Mouse (Mus musculus) heart, adult 2 months (tissue): ENCODE results near the gene Klhl9. TPM values are rescaled to one million over a fixed set of nuclear protein-coding genes. Genes with fewer than 3 reads are reported as not detected.

ENCODE experiments used
- DNase-seq, 2 experiments: peaks; one replicate each; pipeline ENCODE4 v3.0.0; 2021
- H3K27ac ChIP-seq: fragments of 200-600 bp; 2 replicates; pipeline ENCODE4 v1.8.1; 2022
- H3K27me3 ChIP-seq: fragments of 200-500 bp; 2 replicates; pipeline ENCODE4 v1.6.1; 2012; ENCODE audit warnings: mild to moderate bottlenecking, low read length, inconsistent platforms, mixed read lengths; ENCODE audit not compliant: control insufficient read depth, insufficient read depth
- H3K36me3 ChIP-seq: fragments of 200-500 bp; 2 replicates; pipeline ENCODE4 v1.6.1; 2012; ENCODE audit warnings: low read length, inconsistent platforms; ENCODE audit not compliant: control insufficient read depth, insufficient read depth
- H3K4me1 ChIP-seq: fragments of 200-500 bp; 2 replicates; pipeline ENCODE4 v1.6.1; 2011; ENCODE audit warnings: low read length; ENCODE audit not compliant: control insufficient read depth, insufficient read depth
- H3K4me3 ChIP-seq: fragments of 200-600 bp; 2 replicates; pipeline ENCODE4 v1.8.1; 2022
- H3K79me2 ChIP-seq: fragments of 200-500 bp; replicated peaks from 2 replicates; pipeline ENCODE4 v1.6.1; 2012; ENCODE audit warnings: mild to moderate bottlenecking, inconsistent platforms, low read length, moderate library complexity, mixed read lengths; ENCODE audit not compliant: control insufficient read depth, insufficient read depth
- H3K9ac ChIP-seq: fragments of 200-500 bp; 2 replicates; pipeline ENCODE4 v1.6.1; 2012; ENCODE audit warnings: low read depth, mild to moderate bottlenecking, control low read depth, inconsistent platforms, low read length, mixed read lengths
- CTCF ChIP-seq: fragments of 200-600 bp; IDR thresholded peaks from 2 replicates; pipeline ENCODE4 v1.8.1; 2022; ENCODE audit warnings: antibody characterized with exemption, mild to moderate bottlenecking, moderate library complexity
- EP300 ChIP-seq: fragments of 200-500 bp; IDR thresholded peaks from 2 replicates; pipeline ENCODE4 v1.6.1; 2011; ENCODE audit warnings: low read depth, low read length, control low read depth; ENCODE audit not compliant: insufficient read depth
- POLR2A ChIP-seq: fragments of 200-500 bp; IDR thresholded peaks from 2 replicates; pipeline ENCODE4 v1.6.1; 2011; ENCODE audit warnings: mild to moderate bottlenecking, low read depth, low read length, control low read depth; ENCODE audit not compliant: insufficient read depth
- WGBS: fragments of 180-500 bp; shearing (Covaris S2); methylation state at CpG from one replicate; pipeline ENCODE4 v1.1.7; 2018; 5-methylcytosine and 5-hydroxymethylcytosine counted together
- intact Hi-C: fragments of 180-260 bp; cut with DNase I; formaldehyde crosslinking; loops from one replicate; pipeline ENCODE4 v1.15.1; 2025
- polyA plus RNA-seq: library from polyadenylated mRNA; depleted of rRNA; stranded (reverse); fragments of >200 nt; gene quantifications from 2 replicates; pipeline ENCODE4 v1.2.3, GENCODE M21; 2012; rRNA removed
- total RNA-seq, 2 experiments: library from RNA; stranded (reverse); gene quantifications; 2 replicates each; pipeline ENCODE4 v1.2.3; 2021

Klhl9 gene
- total and polyA plus RNA-seq, 3 experiments = 11.8 to 71.1 (median 71.0) TPM

- Histone ChIP-seq H3K27me3 (no peaks in the 10 kb centered on the region), H3K36me3 (no peaks in the 10 kb centered on the region), H3K9ac (no peak within 1 kb of the TSS), H3K27ac (no peak within 1 kb of the TSS), H3K79me2 (no peaks in the 10 kb centered on the region), H3K4me3 (no peak within 1 kb of the TSS), H3K4me1 (no peaks in the 10 kb centered on the region)
- TF ChIP-seq CTCF (no peak), EP300 (no peak), POLR2A (no peak)
- WGBS = 61% methylated on average over 2 of the region's 2 CpGs
- DNase-seq = no peak
- intact Hi-C loops = no loop called here
Observed at GRCm38 (mm10) chr4:88691259-88691658, 31.0 kb downstream of the Klhl9 start, which contains the start of gene Ifnab. Gene Ifnab (minus strand): TSS chr4:88691359.

GRCm38 (mm10) chr4:88683812-88684211 lies 38.5 kb downstream of the Klhl9 start, which contains the start of gene Ifna2:
Gene Ifna2 (minus strand): TSS chr4:88683912.
- intact Hi-C loops = loop anchor here (5.0 kb wide), 1 partner anchor 138 kb away; no protein-coding TSS in a partner anchor
- no peak within 1 kb of the TSS for H3K27ac ChIP-seq
- H3K36me3 ChIP-seq = no peaks in the 10 kb centered on the region
- no peak for DNase-seq
- no peaks in the 10 kb centered on the region for H3K4me1 ChIP-seq
- no peaks in the 10 kb centered on the region for H3K27me3 ChIP-seq
- no peak within 1 kb of the TSS for H3K9ac ChIP-seq
- no peak within 1 kb of the TSS for H3K4me3 ChIP-seq
- WGBS = 92% methylated on average over 1 of the region's 1 CpGs
- no peak for TF ChIP-seq EP300
- no peak for TF ChIP-seq CTCF
- no peak for TF ChIP-seq POLR2A
- no peaks in the 10 kb centered on the region for H3K79me2 ChIP-seq

- TF ChIP-seq EP300 = no peak
- no peak overlapping the region for H3K27ac ChIP-seq
- no peaks in the 10 kb centered on the region for H3K4me1 ChIP-seq
- H3K36me3 ChIP-seq = no peaks in the 10 kb centered on the region
- H3K4me3 ChIP-seq = no peak overlapping the region
- H3K9ac ChIP-seq = no peak overlapping the region
- no peak for DNase-seq
- intact Hi-C loops = loop anchor here (5.0 kb wide), 1 partner anchor 141 kb away; no protein-coding TSS in a partner anchor
- no peaks in the 10 kb centered on the region for H3K79me2 ChIP-seq
- 29% methylated on average over 3 of the region's 3 CpGs for WGBS
- H3K27me3 ChIP-seq = no peaks in the 10 kb centered on the region
Observed at GRCm38 (mm10) chr4:88681353-88681752, 40.9 kb downstream of the Klhl9 start.

- Histone ChIP-seq H3K4me3 (no peak overlapping the region), H3K79me2 (no peaks in the 10 kb centered on the region), H3K4me1 (no peaks in the 10 kb centered on the region), H3K27ac (no peak overlapping the region), H3K9ac (no peak overlapping the region), H3K27me3 (no peaks in the 10 kb centered on the region), H3K36me3 (no peaks in the 10 kb centered on the region)
- WGBS = 36% methylated on average over 8 of the region's 8 CpGs
- intact Hi-C loops = loop anchor here (5.0 kb wide), 1 partner anchor 142 kb away; no protein-coding TSS in a partner anchor
- DNase-seq = no peak
- TF ChIP-seq EP300 (no peak), CTCF (peak; percentile 67)
Observed at GRCm38 (mm10) chr4:88680362-88680761, 41.9 kb downstream of the Klhl9 start.

GRCm38 (mm10) chr4:88676824-88677223 lies 45.4 kb downstream of the Klhl9 start, which contains the start of gene Ifna16:
Gene Ifna16 (minus strand): TSS chr4:88676924.
- Histone ChIP-seq H3K27me3 (no peaks in the 10 kb centered on the region), H3K9ac (no peak within 1 kb of the TSS), H3K4me3 (no peak within 1 kb of the TSS), H3K27ac (no peak within 1 kb of the TSS), H3K79me2 (no peaks in the 10 kb centered on the region), H3K36me3 (no peaks in the 10 kb centered on the region), H3K4me1 (no peaks in the 10 kb centered on the region)
- no peak for DNase-seq
- WGBS = 64% methylated on average over 1 of the region's 1 CpGs
- intact Hi-C loops = no loop called here
- TF ChIP-seq CTCF (no peak), EP300 (no peak), POLR2A (no peak)

Other genes with a start within 250 kb of the Klhl9 start
Only the 30 nearest of the 32 such genes appear.
- not detected for gene Ifna14, start 150.7 kb downstream of the Klhl9 start, total RNA-seq
- gene Ifna14, start 150.7 kb downstream of the Klhl9 start, polyA plus RNA-seq = not detected in 2 replicates
- not detected for gene Ifna9, start 130.1 kb downstream of the Klhl9 start, total RNA-seq
- not detected in 2 replicates for gene Ifna9, start 130.1 kb downstream of the Klhl9 start, polyA plus RNA-seq
- gene Ifna12, start 119.1 kb downstream of the Klhl9 start, total RNA-seq = not detected
- gene Ifna12, start 119.1 kb downstream of the Klhl9 start, polyA plus RNA-seq = not detected in 2 replicates
- not detected for gene C87499, start 88.1 kb downstream of the Klhl9 start, total RNA-seq
- gene C87499, start 88.1 kb downstream of the Klhl9 start, polyA plus RNA-seq = not detected in 2 replicates
- not detected for gene Ifna13, start 78.0 kb downstream of the Klhl9 start, total RNA-seq
- gene Ifna13, start 78.0 kb downstream of the Klhl9 start, polyA plus RNA-seq = not detected in 2 replicates
- gene Ifna16, start 45.5 kb downstream of the Klhl9 start, total RNA-seq = not detected
- not detected in 2 replicates for gene Ifna16, start 45.5 kb downstream of the Klhl9 start, polyA plus RNA-seq
- not detected for gene Ifna2, start 38.6 kb downstream of the Klhl9 start, total RNA-seq
- not detected in 2 replicates for gene Ifna2, start 38.6 kb downstream of the Klhl9 start, polyA plus RNA-seq
- gene Ifnab, start 31.1 kb downstream of the Klhl9 start, total RNA-seq = not detected
- gene Ifnab, start 31.1 kb downstream of the Klhl9 start, polyA plus RNA-seq = not detected in 2 replicates
- under 1 TPM in 1 of 2 experiments, not detected in 1; 0.36 TPM for gene Gm26566, start 660 bp downstream of the Klhl9 start, total RNA-seq
- gene Gm26566, start 660 bp downstream of the Klhl9 start, polyA plus RNA-seq = 0.20 TPM in 1 of 2 replicates, not detected in the other
- not detected for gene Gm13271, start 32.4 kb upstream of the Klhl9 start, total RNA-seq
- gene Gm13271, start 32.4 kb upstream of the Klhl9 start, polyA plus RNA-seq = not detected in 2 replicates
- not detected for gene Gm13283, start 37.7 kb upstream of the Klhl9 start, total RNA-seq
- not detected in 2 replicates for gene Gm13283, start 37.7 kb upstream of the Klhl9 start, polyA plus RNA-seq
- gene Gm13290, start 51.4 kb upstream of the Klhl9 start, total RNA-seq = not detected
- gene Gm13290, start 51.4 kb upstream of the Klhl9 start, polyA plus RNA-seq = not detected in 2 replicates
- gene Gm13289, start 54.5 kb upstream of the Klhl9 start, total RNA-seq = not detected
- not detected in 2 replicates for gene Gm13289, start 54.5 kb upstream of the Klhl9 start, polyA plus RNA-seq
- gene Gm13272, start 57.4 kb upstream of the Klhl9 start, total RNA-seq = not detected
- not detected in 2 replicates for gene Gm13272, start 57.4 kb upstream of the Klhl9 start, polyA plus RNA-seq
- gene Ifnz, start 59.7 kb upstream of the Klhl9 start, total RNA-seq = not detected
- gene Ifnz, start 59.7 kb upstream of the Klhl9 start, polyA plus RNA-seq = not detected in 2 replicates
- not detected for gene Gm13276, start 63.2 kb upstream of the Klhl9 start, total RNA-seq
- gene Gm13276, start 63.2 kb upstream of the Klhl9 start, polyA plus RNA-seq = not detected in 2 replicates
- not detected for gene Gm13277, start 66.2 kb upstream of the Klhl9 start, total RNA-seq
- gene Gm13277, start 66.2 kb upstream of the Klhl9 start, polyA plus RNA-seq = not detected in 2 replicates
- not detected for gene Gm13278, start 69.1 kb upstream of the Klhl9 start, total RNA-seq
- gene Gm13278, start 69.1 kb upstream of the Klhl9 start, polyA plus RNA-seq = not detected in 2 replicates
- not detected for gene Gm13275, start 72.0 kb upstream of the Klhl9 start, total RNA-seq
- not detected in 2 replicates for gene Gm13275, start 72.0 kb upstream of the Klhl9 start, polyA plus RNA-seq
- not detected for gene Gm13279, start 74.9 kb upstream of the Klhl9 start, total RNA-seq
- gene Gm13279, start 74.9 kb upstream of the Klhl9 start, polyA plus RNA-seq = not detected in 2 replicates
- not detected for gene Gm13285, start 77.2 kb upstream of the Klhl9 start, total RNA-seq
- not detected in 2 replicates for gene Gm13285, start 77.2 kb upstream of the Klhl9 start, polyA plus RNA-seq
- not detected for gene Gm13287, start 80.8 kb upstream of the Klhl9 start, total RNA-seq
- gene Gm13287, start 80.8 kb upstream of the Klhl9 start, polyA plus RNA-seq = not detected in 2 replicates
- not detected for gene Gm13288, start 83.1 kb upstream of the Klhl9 start, total RNA-seq
- gene Gm13288, start 83.1 kb upstream of the Klhl9 start, polyA plus RNA-seq = not detected in 2 replicates
- gene Ifna7, start 93.8 kb upstream of the Klhl9 start, total RNA-seq = not detected
- not detected in 2 replicates for gene Ifna7, start 93.8 kb upstream of the Klhl9 start, polyA plus RNA-seq
- not detected for gene Ifna11, start 97.5 kb upstream of the Klhl9 start, total RNA-seq
- gene Ifna11, start 97.5 kb upstream of the Klhl9 start, polyA plus RNA-seq = not detected in 2 replicates
- not detected for gene Ifna6, start 105.0 kb upstream of the Klhl9 start, total RNA-seq
- not detected in 2 replicates for gene Ifna6, start 105.0 kb upstream of the Klhl9 start, polyA plus RNA-seq
- not detected for gene Ifna5, start 113.1 kb upstream of the Klhl9 start, total RNA-seq
- not detected in 2 replicates for gene Ifna5, start 113.1 kb upstream of the Klhl9 start, polyA plus RNA-seq
- gene Ifna4, start 119.4 kb upstream of the Klhl9 start, total RNA-seq = not detected
- gene Ifna4, start 119.4 kb upstream of the Klhl9 start, polyA plus RNA-seq = not detected in 2 replicates
- gene Ifna1, start 127.6 kb upstream of the Klhl9 start, total RNA-seq = not detected
- not detected in 2 replicates for gene Ifna1, start 127.6 kb upstream of the Klhl9 start, polyA plus RNA-seq
- gene Ifne, start 157.7 kb upstream of the Klhl9 start, total RNA-seq = not detected
- not detected in 2 replicates for gene Ifne, start 157.7 kb upstream of the Klhl9 start, polyA plus RNA-seq